Mouse (Mus musculus): ENCODE data around the gene Gm20458.

Gm20458 gene

DNA sequence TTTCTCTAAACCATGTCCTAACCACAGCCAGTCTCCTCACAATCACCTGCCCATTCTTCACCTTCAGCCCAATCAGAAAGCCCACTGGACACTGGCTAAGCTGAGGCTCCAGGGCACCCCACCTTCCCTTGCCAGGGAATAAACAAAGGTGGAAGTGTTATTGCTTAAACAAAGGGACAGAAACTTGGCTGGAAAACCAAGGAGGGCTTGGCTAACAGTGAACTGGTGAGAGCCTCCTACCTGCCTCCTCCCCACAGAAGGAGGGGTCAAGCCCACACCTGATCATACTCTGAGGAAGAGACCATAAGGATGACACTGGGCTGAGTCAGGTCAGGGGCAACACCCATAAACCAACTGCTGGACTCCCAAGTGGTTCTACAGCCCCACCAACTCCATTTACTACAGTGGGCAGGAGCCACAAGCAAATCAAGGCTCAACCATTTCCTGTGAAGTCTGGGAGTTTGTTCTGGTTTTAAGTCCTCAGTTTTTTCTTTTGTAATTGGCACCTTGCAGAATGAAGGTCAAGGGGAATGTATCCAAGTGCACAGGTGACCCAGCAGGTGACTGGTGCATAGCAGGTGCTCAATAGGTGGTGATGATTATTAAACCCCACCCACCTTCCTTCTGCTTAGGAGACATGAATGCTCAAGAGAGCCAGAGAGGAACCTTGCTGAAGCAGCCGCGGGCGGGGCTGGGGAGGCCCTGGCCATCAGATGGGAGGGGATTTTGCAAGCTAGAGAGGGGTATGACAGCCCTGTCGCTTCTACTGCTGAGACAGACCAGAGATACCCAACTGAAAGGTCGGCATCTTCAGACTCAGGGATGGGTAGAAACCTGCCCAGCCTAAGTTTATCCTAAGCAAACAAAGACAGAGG is 25.3 kb upstream of the Gm20458 start:
- peak; percentile 70 for DNase-seq

GRCm38 (mm10) chr2:164436215-164436913 is 24.4 kb upstream of the Gm20458 start:
- DNase-seq, result no peak

DNA sequence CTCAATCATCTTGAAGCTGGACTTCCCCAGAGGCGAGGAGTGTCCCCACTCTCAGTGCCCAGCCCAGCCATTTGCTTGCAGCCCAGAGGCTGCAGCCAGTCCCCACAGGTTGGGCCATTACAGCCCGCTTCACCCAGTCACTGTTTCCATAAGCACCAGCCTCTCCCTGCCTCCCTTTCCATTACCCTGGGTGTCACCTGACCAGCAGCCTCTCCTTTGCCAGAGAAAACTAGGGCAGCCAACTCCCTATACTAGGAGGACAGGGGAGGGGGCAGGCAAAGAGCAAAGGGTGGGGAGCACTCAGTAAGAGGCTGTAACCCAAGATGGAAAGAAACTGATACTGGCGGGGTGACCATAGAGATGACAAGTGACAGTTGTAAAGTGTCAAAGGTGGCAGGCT is 23.8 kb upstream of the Gm20458 start:
- peak; percentile 89 for DNase-seq

- peak; percentile 86 for DNase-seq
These were observed 23.1 kb upstream of the Gm20458 start for GRCm38 (mm10) chr2:164437710-164438109.

GRCm38 (mm10) chr2:164438257-164438656 is 22.5 kb upstream of the Gm20458 start:
- DNase-seq, result no peak

GRCm38 (mm10) chr2:164439001-164439421 is 21.8 kb upstream of the Gm20458 start:
- no peak for DNase-seq

- no peak for DNase-seq
These were observed 20.5 kb upstream of the Gm20458 start for GRCm38 (mm10) chr2:164440314-164440713.

DNA sequence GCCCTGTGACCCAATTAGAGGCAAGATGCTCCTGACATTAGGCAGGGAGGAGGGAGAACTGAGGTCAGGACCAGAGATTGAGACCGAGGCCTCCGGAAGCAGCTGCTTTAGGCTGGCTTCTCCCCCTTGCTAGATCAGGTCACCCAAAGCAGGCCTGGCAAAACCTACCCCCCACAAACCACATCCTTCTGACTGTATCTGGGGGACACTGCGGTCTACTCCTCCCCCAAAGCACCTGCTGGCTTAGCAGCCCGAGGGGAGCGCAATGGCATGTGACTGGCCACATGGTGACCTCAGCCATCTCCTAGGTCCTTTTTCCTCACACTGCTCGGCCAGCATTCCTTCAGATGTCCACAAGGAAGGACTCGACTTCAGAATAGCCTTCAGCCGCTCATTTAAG is 19.6 kb upstream of the Gm20458 start:
- peak; percentile 68 for DNase-seq

GRCm38 (mm10) chr2:164441731-164442130 is 19.0 kb upstream of the Gm20458 start:
- no peak for DNase-seq

- DNase-seq, result no peak
These were observed 18.3 kb upstream of the Gm20458 start for GRCm38 (mm10) chr2:164442315-164443050.

- peak; percentile 93 for DNase-seq
These were observed 17.7 kb upstream of the Gm20458 start for GRCm38 (mm10) chr2:164443051-164443437.

DNA sequence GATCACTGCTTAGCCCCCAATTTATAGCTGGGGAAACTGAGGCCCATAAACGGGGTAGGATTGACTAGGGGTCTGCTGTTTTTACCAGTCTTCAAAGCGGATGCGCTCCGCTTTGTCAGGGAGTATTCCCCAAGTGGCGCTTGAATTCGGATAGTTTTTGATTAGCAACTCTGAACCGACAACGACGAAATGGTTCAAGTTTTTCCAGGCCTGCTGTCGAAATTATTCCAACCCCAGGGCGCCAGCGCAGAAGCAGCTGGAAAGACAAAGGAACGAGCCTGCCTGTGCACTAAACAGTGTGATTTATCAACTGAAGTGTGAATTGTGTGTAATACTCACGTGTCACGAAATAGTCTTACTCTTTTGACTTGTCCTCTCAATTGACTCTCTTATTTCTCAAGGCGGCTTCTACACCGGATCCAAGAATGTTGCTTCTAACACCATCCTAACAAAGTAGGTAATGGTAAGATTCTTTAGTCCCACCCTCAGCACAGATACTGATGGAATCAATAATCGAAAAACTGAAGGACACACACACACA is 17.2 kb upstream of the Gm20458 start, which contains the start of gene Sdc4:
TSS of gene Sdc4 (minus strand) at position 428 of the 541 bp plus-strand sequence.
- DNase-seq, result no peak

GRCm38 (mm10) chr2:164444701-164445100 is 16.1 kb upstream of the Gm20458 start:
- DNase-seq, result no peak

GRCm38 (mm10) chr2:164445399-164446085 is 15.2 kb upstream of the Gm20458 start:
- no peak for DNase-seq

DNA sequence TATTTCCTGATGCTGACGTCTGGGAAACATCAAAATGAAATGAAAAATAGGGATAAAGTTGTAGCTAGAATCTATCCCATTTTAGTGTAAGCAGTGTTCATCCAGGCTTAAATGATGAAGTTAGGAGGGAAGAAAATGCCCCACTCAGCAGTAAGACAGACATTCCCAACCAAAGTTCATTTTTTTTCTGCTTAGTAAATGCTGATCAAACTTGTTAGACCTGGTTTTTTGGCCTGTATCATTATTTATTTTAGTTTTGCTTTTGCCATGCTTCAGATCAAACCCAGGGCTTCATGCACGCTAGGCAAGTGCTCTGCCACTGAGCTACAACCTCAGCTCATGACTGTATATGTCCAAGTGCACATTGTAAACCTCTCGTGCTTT is 14.7 kb upstream of the Gm20458 start:
- DNase-seq, result no peak

GRCm38 (mm10) chr2:164448140-164448539 is 12.6 kb upstream of the Gm20458 start:
- DNase-seq, result peak; percentile 13

GRCm38 (mm10) chr2:164448921-164449320 is 11.8 kb upstream of the Gm20458 start:
- DNase-seq, result peak; percentile 6

- DNase-seq, result no peak
These were observed 11.3 kb upstream of the Gm20458 start for GRCm38 (mm10) chr2:164449341-164450042.

DNA sequence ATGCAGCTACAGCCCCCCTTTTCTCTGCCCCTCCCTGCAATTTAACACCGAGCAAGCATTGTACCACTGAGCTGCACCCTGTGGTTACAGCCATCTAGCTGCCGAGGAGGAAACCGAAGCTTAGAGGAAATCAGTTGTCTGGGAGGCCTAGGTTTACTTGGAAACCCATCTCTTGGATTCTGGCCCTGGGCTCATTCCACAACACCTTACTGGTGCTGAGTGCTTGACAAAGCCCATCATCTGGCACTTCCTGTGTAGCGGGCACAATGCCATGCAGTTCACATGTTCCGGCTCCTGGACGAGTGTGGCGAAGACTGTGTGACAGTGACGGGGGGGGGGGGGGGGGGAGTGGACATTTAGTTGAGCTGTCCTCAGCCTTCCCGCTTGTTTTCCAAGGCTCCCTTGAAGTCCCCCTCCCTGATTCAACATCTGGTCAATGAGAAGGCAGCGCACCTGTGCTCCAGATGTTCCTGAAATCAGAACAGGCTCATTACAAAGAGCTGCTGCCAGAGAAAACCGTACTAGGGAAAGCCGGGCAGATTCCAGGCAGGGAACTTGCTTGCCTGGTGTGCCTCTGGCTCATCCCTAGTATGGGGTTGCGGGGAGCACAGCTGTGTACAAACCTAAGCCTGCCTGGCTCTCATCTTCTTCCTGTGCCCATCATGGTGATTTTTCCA is 8.6 kb upstream of the Gm20458 start:
- DNase-seq, result peak; percentile 28

DNA sequence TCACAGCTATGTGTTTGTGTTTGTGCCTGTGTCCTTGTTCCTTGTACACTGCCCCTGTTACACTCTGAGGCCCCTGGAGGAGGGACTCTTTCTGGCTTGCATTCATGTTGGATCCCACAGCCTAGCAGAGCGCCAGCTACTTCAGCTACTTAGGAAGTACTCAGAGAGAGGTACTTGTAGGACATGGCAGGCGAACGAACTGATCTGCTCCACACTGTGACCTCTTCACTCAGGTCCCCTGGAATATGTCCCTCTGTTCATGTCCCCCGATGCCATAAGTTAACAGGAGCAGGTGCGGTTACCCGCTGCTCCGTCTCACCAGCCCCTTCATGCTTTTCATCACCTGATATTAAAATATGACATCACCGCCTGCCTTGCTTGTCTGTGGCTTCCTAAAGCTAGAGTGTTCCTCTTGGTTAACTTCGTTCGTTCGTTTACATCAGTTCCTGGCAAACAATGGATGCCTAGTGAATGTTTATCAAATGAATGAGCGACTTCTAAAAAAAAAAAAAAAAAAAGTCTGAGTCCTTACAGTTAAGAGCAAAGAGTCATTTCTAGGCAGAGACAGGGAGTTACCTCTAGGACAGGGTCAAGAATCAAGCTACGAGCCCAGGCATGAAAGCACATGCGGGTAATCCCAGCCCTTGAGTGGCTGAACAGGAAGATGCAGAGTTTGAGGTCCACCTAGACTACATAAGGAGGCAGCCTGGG is 7.6 kb upstream of the Gm20458 start:
- peak; percentile 67 for DNase-seq

All from kidney, adult 11 months (tissue).